Mouse (Mus musculus): ENCODE results near the gene Otud7a.
"Not testable (repeated sequence)": the region's sequence is repeated elsewhere in the genome, so short reads cannot be mapped to it uniquely, and the experiment has no call there.

The Otud7a gene

DNA sequence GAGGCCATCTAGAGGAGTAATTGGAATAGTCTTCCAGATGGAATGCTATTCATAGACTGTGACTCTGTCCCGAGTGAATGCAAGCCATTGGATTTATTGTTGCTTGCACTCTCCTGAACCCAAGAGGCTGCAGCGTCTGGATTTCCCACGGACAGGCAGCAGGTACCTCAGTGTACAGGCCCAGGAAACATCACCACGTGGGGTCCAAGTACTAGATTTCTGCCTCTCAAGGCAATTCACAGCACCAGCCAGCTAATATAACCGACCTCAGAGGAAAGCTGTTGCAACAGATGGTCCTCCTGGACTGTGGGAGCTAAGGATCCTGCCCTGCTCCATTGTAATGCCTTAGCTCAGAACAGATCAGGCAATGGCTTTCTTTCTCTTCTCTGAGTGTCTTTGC is 111.8 kb downstream of the Otud7a start:
- in situ Hi-C loops (cut with MboI; ENCODE audit: unreplicated experiment in 2 of 2) = no loop called here

DNA sequence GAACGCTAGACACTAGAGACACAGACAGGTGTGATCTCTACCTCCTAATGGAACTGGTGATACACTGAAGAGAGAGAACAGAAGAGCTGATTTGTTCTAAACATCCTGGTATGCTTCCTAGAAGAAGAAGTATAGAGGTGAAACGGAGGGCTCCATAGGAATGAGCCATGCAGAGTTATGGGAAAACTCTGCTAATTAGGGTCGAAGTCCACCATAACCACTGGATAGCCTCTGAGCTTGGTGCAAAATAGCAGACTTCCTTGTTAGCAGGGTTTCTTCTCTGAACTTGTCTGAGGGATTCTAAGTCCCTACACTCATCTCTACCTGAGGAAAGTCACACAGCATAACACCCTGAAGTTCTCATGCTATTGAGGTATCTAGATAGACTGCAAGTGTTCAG is 114.4 kb downstream of the Otud7a start:
- in situ Hi-C loops (cut with MboI; ENCODE audit: unreplicated experiment in 2 of 2) = no loop called here

DNA sequence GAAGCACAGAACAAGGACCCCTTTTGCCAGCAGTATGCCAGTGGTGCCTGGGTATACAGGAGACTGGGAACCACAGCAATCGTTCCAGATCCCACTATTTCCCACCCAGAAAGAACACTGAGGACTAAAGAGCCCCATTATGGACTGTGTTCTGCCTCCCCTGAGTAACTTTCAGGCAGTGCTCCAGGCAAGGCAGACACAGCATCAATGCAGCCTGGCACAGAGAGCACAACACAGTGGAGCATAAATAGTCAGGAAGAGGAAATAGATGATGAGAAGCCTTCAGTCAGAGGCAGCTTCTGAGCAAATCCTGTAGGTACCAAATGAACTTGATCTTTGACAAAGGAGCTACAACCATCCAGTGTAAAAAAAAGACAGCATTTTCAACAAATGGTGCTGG is 115.1 kb downstream of the Otud7a start:
- in situ Hi-C loops (cut with MboI; ENCODE audit: unreplicated experiment in 2 of 2) = no loop called here

DNA sequence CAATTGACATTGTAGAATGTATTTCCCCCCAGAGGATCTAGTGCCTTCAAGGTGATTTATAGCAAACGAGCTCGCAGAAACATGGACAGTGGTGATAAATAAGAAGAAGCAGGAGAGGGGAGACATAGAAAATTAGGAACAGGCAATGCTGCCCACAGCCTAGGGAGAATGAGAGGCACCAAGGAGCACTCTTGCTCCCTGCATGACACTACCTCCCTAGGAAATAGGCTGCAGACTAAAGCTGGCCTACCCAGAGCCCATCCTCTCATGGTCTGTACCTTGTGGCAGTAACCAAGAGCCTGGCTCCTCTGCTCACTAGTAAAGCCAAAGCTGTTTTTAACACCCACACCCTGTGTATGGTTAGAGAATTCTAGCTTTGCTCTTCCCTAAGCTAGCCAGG is 138.8 kb downstream of the Otud7a start:
- in situ Hi-C loops (cut with MboI; ENCODE audit: unreplicated experiment in 2 of 2) = no loop called here

DNA sequence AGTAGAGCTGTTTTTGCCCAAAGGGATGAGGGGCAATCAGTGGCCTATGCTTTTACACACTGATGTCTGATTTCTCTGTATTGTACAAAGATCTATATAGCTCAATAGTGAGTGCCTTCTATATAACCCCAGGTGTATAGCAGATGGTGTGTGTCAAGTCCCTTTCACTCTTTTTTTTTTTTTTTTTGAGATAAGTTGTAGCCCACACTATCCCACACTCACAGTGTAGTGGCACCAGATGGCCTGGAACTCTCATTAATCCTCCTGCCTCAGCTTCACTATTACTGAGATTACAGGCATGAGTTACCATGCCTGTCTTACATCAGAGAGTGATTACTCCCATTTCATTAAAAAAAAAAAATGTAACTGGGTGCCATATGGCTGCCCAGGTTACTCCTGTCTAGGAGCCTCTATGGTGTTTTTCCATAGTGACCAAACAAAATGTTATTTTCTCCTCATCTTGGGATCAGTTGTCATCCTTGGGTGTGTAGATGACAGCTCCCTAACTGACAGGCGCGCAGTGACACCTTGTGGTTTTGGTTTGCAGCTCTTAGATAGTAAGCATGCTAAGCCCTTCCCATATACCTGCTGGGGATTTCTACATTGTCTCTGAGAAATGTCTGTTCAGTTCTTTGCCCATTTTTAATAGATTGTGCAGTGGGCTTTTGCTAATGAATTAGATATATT is 141.8 kb downstream of the Otud7a start:
- in situ Hi-C loops (cut with MboI; ENCODE audit: unreplicated experiment in 2 of 2) = no loop called here

DNA sequence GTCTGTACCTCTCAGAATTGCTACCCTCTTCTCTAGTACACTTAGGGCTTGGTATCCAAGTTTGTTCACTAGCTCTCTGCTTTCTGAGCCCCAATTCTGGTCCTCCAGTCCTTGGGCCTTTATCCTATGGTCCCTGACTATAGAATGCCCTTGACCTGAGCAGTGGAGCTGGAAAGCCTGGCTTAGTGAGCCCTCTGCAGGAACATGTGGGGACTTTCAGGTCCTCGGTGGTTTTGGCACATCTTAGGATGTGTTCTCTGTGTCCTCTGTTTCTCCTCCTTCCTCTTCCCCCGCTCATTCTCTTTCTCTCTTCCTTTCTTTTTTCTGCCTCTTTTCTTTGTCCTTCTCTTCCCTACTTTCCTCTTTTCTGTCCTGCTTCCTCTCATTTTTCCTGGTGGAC is 145.8 kb downstream of the Otud7a start:
- in situ Hi-C loops (cut with MboI; ENCODE audit: unreplicated experiment in 2 of 2) = no loop called here

DNA sequence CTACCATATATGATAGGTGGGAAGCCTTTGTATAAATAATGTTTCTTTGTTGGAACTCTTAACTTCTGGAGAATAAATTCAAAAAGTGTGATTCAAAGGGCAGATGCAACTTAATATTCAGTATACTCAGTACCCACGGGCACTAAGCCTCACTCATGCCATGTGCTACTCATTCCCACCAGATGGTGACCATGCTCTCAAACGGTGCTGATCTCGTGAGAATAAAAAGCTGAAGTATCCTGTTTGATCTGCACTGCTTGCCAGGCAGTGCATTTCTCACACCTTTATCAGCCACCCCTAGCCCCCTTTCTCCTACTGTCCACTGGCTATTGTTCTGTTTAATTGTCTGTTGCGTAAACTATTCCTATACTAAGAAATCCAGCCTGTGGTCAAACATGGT is 146.8 kb downstream of the Otud7a start:
- in situ Hi-C loops (cut with MboI; ENCODE audit: unreplicated experiment in 2 of 2) = no loop called here

DNA sequence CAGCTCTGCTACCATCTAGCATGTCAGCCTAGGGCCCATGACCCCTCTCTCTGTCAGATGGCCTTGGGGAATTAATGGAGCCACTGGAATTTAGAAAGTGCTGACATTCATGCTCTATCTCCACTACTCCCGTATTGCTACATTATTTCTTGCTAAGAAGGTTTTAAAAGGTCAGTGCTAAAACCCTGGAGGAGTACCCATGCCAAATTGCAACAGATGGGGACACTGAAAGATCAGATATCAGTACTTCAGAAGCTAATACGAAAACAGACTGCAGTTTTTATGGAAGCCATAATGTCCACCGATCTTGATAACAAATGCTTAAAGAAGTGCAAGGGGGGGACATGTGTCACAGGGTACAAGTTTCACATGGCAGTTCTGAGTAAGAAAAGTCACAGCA is 147.5 kb downstream of the Otud7a start:
- in situ Hi-C loops (cut with MboI; ENCODE audit: unreplicated experiment in 2 of 2) = no loop called here

DNA sequence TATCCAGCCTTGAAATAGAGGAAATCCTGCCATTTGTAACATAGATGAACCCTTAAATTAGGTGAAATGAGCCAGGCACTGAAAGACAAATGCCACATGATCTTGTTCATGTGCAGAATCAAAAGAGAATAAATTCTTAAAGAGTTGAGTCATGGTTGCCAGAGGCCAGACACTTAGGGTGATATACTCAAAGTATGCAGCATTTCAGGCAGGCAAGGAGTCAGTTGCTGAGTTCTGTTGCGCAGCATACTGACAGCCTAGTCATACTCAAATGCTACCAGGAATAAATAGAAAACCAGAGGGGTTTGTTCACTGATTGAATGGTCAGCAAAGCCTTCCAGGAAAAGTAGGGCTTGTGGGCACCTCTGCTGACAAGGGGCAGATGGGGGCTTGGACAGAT is 160.3 kb downstream of the Otud7a start:
- in situ Hi-C loops (cut with MboI; ENCODE audit: unreplicated experiment in 2 of 2) = no loop called here

DNA sequence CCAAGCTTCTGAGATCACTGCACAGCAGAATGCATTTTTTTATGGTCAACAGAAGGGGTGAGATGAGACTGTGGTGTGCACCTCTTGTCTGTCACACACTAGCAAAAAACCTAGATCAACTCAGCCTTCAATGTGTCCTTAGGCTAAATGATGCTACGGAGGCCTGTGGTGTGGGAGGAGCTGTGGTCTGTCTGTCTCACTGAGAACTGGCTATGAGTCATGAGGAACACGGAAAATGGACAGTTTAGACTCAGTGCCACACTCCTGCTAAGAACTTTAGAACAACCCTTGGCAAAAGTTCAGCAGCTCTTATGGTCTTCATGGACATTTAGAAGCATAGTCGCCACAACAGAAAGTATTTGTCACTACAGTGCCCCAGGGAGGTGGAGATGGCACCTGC is 172.5 kb downstream of the Otud7a start:
- in situ Hi-C loops (cut with MboI; ENCODE audit: unreplicated experiment in 2 of 2) = no loop called here

DNA sequence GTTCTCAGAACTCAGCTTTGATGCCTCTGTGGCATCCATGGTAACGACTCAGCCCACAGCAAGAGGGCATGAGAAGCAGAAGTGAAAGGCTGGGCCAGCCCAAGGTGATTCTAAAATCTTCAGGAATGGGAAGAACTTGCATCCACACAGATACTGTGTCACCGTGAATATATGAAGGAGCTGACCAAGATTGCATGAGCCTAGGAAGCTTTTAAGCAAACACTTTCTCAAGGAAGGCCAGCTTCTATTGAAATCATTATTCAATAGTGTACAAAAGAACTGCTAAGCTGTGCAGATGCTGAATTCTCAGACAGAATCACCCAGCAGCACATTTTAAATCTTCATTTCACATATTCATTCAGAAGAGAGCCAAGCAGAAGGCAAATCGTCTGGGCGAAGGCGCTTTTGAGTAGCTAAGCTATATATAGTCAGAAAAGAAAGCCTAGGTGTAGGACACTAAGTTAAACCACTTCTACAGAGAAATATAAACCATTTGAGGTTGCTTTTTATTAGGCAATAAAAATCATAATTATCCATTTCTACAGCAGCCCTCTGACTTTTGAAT is 176.3 kb downstream of the Otud7a start:
- in situ Hi-C loops (cut with MboI; ENCODE audit: unreplicated experiment in 2 of 2) = no loop called here

DNA sequence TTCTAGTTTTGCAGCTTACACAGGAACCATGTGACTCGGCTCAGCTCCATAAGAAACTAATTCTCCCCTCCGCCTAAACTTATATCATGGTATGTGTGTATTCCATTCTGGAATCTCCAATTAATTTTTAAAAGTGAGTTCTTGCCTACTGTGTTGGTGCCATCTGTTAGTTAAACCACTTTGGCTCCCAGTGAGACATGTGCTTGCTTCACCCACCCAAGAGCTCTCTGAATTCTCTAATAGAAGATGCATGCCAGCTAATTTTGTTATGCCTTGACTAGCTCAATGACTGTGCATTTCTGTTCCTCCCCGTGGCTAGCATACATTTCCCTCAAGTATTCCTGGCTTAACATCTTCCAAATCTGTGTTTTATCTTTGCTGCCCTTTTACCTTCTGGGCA is 193.1 kb downstream of the Otud7a start:
- in situ Hi-C loops (cut with MboI; ENCODE audit: unreplicated experiment in 2 of 2) = no loop called here

DNA sequence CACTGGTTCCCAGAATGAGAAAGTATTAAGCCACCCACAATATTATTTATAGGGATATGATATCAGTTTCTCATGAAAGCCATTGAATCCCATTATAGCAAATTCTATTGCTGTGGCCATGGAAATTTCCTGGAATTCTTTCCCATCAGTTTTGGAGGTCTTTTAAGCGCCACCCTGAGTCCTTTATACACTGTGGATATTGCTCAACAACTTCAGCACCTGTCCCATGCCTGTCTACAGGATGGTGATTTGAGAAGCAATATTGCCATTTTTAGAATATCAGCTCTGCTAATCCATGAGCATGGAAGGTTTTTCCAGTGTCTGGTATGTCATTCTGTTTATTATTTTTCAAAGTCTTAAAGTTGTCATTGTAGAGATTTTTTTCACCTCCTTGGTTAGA is 199.5 kb downstream of the Otud7a start:
- in situ Hi-C loops (cut with MboI; ENCODE audit: unreplicated experiment in 2 of 2) = no loop called here

DNA sequence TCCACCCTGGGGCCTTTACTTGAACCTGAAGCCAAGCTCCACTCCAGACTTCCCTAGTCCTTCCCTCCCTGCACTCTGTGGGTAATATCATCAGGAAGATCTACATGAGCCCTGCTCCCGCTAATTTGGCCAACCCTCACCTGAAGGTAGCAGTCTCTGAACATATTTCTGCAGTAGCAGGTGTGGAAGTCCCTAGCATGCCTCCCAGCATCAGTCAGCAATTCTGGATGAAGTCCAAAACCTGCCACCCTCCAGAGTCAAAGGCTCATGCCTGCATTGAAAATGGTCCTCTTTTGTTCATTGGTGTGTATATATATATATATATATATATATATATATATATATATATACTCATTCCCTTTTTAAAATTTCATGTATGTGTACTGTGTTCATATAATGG is 202.6 kb downstream of the Otud7a start:
- in situ Hi-C loops (cut with MboI; ENCODE audit: unreplicated experiment in 2 of 2) = no loop called here

DNA sequence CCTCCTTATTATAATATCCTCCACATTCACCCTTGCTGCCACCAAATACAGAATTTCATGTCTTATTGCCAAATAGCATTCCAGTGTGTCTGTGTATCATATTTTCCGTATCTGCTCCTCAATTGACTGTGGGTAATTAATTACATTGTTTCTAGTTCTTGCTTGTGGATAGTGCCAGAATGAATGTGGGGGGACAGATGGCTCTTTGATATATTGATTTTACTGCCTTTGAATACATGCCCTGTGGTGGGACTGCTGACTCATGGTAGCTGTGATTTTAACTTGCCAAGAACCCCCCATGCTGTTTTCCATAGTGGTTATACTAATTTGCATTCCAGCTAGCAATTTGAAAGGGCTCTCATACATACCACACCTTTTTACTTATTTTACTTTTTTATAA is 215.7 kb downstream of the Otud7a start:
- in situ Hi-C loops (cut with MboI; ENCODE audit: unreplicated experiment in 2 of 2) = no loop called here

DNA sequence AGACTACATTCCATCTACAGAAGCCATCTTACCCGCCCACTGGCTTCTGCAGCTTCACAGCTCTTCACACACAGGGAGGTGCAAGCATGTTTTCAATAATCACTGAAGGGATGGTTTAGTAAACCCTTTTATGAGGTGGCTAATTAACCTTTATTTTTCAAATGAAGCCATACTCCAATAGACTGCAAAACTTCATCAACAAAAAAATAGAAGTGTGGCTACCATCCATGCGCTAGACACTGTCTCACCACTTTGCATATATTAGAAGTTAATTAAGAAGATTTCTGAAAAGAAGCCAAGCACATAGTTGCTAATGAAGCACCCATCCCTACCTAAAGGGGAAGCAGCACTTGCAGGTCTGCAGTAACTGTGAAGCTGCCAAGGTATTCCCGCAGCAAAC is 218.2 kb downstream of the Otud7a start:
- in situ Hi-C loops (cut with MboI; ENCODE audit: unreplicated experiment in 2 of 2) = no loop called here

DNA sequence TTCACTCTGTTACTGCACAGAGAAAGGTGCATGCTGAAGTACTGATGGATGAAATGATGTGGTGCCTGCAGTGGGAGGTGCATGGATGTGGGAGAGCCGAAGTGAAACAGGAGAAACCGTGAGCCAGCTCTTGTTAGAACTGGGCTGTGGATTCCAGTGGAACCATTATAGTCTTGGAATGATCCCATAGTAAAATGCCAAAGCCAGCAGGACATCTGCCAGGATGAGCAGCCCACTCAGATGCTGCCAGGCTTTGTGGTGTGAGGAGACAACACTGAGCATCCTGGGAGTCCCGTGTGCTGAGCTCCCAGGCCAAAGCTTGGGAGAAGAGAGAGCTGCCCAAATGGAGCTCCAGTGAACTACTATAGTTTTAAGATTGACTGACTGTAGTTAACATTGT is 220.9 kb downstream of the Otud7a start:
- in situ Hi-C loops (cut with MboI; ENCODE audit: unreplicated experiment in 2 of 2) = no loop called here

DNA sequence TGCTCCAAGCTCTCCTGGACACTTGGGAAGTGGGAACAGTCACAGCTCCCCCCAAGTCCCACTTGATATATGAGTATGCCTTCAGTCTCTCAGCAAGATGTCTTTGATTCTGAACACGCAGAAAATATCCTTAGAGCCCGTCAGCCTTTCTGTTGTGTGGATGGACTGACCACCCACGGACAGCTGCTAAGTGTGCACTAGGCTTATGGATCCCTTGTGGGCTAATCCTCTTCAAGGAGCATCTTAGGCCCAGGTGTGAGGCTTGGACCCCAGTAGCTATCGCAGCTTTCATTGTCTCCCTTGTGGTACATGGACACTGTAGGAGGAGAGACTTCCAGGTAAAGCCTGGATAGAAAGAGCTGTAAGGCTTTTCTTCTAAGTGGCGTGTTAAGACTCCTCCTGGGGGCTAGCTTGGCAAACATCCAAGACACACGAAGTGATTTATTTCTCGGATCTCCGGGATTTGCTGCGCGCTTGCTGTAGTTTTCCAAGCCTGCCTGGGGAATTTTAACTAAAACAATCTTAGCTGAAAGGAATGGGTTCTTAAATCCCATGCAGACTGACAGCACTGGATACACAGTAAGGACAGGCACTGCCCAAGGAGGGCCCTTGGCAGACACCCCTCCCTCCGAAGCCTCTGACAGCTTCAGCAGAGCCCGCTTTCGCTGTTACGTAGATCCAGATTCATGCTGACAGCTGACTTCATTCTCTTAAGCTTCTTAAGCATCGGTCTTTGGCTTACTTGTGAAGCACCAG is 223.6 kb downstream of the Otud7a start:
- in situ Hi-C loops (cut with MboI; ENCODE audit: unreplicated experiment in 2 of 2) = no loop called here

DNA sequence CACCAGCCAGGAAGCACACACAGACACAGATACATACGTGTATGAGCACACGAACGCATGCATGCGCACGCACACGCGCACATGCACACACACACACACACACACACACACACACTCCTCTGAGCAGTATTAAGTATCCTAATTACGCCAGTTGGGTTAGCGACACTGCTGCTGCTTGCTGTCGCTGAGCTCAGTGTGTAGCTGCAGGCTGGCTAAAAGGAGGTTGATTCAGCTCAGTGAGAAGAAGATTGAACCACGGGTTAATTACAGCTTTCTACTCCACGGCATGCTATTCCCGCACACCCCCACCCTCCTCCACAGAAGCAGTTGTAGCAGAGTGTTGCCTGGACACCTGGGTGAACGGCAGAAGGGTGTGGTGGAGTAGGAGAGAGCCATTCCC is 224.4 kb downstream of the Otud7a start:
- in situ Hi-C loops (cut with MboI; ENCODE audit: unreplicated experiment in 2 of 2) = no loop called here

DNA sequence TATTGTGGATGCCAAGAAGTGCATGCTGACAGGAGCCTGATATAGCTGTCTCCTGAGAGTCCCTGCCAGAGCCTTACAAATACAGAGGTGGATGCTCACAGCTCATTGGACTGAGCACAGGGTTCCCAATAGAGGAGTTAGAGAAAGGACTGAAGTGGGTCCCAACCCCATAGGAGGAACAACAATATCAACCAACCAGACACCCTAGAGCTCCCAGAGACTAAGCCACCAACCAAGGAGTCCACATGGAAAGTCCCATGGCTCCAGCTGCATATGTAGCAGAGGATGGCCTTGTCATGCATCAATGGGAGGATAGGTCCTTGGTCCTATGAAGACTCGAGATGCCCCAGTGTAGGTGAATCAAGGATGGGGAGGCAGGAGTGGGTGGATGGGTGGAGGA is 226.4 kb downstream of the Otud7a start:
- in situ Hi-C loops (cut with MboI; ENCODE audit: unreplicated experiment in 2 of 2) = not testable (repeated sequence)

DNA sequence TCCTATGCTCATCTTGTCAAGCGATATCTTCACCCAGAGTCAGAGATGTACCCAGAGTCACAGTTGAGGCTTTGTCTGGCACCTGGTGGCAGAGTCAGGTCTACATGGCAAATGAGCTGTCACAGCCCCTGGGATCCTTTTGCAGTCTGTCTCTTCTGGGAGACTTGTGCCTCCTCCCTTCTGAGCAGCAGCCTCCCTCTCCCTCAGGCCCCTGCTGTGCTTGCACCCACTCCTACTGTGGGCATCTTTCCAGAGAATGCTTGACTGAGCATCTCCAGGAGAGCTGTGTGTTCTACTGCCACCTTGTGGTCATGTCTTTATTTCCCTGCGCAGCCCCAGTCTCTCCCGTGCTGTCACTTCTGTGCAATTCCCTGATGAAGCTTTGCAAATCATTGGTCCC is 227.4 kb downstream of the Otud7a start:
- in situ Hi-C loops (cut with MboI; ENCODE audit: unreplicated experiment in 2 of 2) = no loop called here

DNA sequence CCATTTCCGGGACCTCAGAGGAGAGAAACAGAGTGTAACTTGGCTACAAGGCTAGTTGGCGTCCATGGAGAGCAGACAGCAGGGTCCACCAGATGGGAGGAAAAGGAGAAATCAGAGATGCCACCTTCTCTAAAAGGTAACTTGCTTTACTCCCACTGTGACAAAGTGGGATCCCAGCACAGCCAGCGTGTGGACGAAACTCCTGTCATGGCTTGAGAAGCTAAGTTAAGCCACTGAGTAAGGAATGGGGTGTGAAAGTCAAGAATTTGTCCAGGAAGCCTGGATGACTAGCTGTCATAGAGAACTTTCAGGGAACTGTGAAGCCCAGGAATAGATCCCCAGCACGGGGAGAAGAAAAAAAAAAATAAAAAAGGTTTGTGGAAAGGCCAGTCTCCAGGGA is 232.1 kb downstream of the Otud7a start:
- in situ Hi-C loops (cut with MboI; ENCODE audit: unreplicated experiment in 2 of 2) = no loop called here

Measured in v-Abl transformed pro-B cells (cell line).